Mouse (Mus musculus) small intestine, adult 2 months (tissue): ENCODE measurements around the gene Gpr4.

Experiments used
- CTCF ChIP-seq: fragments of 200-500 bp; IDR thresholded peaks from 2 replicates; pipeline ENCODE4 v1.5.1; 2012; ENCODE audit warnings: low read depth, mild to moderate bottlenecking, control low read depth, inconsistent platforms, low read length, moderate library complexity, mixed read lengths; ENCODE audit not compliant: insufficient replicate concordance, insufficient read length; ENCODE audit errors: extremely low read depth
- POLR2A ChIP-seq: fragments of 200-500 bp; IDR thresholded peaks from 2 replicates; pipeline ENCODE4 v1.6.1; 2012; ENCODE audit warnings: low read depth, mild to moderate bottlenecking, control low read depth, inconsistent platforms, low read length, moderate library complexity

DNA sequence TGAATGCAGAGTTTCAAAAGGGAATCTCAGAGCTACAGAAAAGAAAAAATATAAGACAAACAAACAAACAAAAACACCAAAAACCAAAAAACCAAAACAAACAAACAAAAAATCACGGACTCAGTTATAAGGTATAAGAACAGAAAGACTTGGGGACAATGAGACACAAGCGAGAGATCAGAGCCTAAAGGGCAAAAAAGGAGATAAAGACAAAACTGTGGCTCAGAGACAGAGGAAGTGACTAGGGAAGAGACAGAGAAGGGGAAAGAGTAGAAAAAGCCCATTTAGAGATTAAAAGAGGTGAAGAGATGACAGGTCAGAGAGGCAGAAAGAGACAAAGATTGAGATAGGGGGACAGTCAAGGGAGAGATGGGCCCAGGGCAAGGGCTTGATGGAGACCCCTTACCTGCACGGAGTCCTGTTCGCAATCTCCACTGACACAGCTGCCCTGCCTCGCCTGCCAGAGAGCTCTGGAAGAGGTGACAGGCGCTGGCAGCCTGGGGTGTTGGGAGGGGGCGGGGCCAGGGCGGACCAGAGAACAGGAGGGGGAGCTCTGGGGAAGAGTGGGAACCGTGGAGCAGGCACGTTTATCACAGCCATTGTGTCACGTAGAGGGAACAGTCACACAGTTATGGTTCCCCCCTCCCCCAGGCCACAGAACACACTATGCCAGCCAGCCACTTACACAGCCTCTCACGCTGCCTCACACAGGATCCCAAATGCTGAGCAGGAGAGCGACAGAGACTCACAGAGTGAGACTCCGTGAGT is 46.5 kb upstream of the Gpr4 start, which contains the start of gene Gipr:
- TF ChIP-seq POLR2A (no peak), CTCF (no peak)
